Mouse (Mus musculus) intestine, postnatal 0 days (tissue): ENCODE measurements around the gene Efhc2. TPM values are rescaled to one million over a fixed set of nuclear protein-coding genes. Genes with fewer than 3 reads are reported as not detected.
A peak's percentile ranks its signal among the peaks of the same experiment; 100 is the strongest.

ENCODE experiments used
- ATAC-seq: fragments of 200-750 bp; cut with Nextera tagmentation; 2 replicates; pipeline ENCODE4 v1.8.0; 2017; ENCODE audit warnings: mild to moderate bottlenecking, moderate TSS enrichment, moderate library complexity
- H3K27ac ChIP-seq: fragments of 300-500 bp; sonication (generic); 2 replicates; pipeline ENCODE4 v1.5.1; 2014; ENCODE audit warnings: mild to moderate bottlenecking, low read depth, low read length, moderate library complexity
- H3K27me3 ChIP-seq: fragments of 300-500 bp; sonication (generic); replicated peaks from 2 replicates; pipeline ENCODE4 v1.6.1; 2014; ENCODE audit warnings: low read length, mixed read lengths; ENCODE audit not compliant: control insufficient read depth, insufficient read depth
- H3K36me3 ChIP-seq: fragments of 300-500 bp; sonication (generic); 2 replicates; pipeline ENCODE4 v1.6.1; 2014; ENCODE audit warnings: mild to moderate bottlenecking, moderate library complexity; ENCODE audit not compliant: control insufficient read depth, insufficient read depth
- H3K4me1 ChIP-seq: fragments of 300-500 bp; sonication (generic); replicated peaks from 2 replicates; pipeline ENCODE4 v1.6.1; 2014; ENCODE audit warnings: antibody characterized with exemption, low read length, mixed read lengths; ENCODE audit not compliant: control insufficient read depth, insufficient read depth
- H3K4me2 ChIP-seq: fragments of 300-500 bp; sonication (generic); replicated peaks from 2 replicates; pipeline ENCODE4 v1.6.1; 2014; ENCODE audit warnings: low read depth, mild to moderate bottlenecking, moderate library complexity
- H3K4me3 ChIP-seq: fragments of 300-500 bp; sonication (generic); 2 replicates; pipeline ENCODE4 v1.5.1; 2014; ENCODE audit warnings: low read depth, low read length
- H3K9ac ChIP-seq: fragments of 300-500 bp; sonication (generic); 2 replicates; pipeline ENCODE4 v1.6.1; 2014; ENCODE audit warnings: mild to moderate bottlenecking, low read depth, low read length
- H3K9me3 ChIP-seq: fragments of 300-500 bp; sonication (generic); 2 replicates; pipeline ENCODE4 v1.6.1; 2016; ENCODE audit warnings: mixed run types; ENCODE audit not compliant: control insufficient read depth
- CTCF ChIP-seq: sonication (generic); IDR thresholded peaks from 2 replicates; pipeline ENCODE4 v1.5.1; 2016; ENCODE audit warnings: low read depth, mild to moderate bottlenecking, control low read depth, antibody characterized with exemption, moderate library complexity
- WGBS: fragments of 180-500 bp; shearing (Covaris S2); extraction: QIAGEN DNeasy Blood & Tissue Kit; methylation state at CpG from one replicate; pipeline ENCODE4 v1.1.7; 2014; 5-methylcytosine and 5-hydroxymethylcytosine counted together
- polyA plus RNA-seq: library from polyadenylated mRNA; unstranded; fragments of >200 nt; fragmentation: Nextera tagmentation; extraction: Ambion mirVana; gene quantifications from 2 replicates; pipeline ENCODE4 v1.2.1, GENCODE M21; 2015

The Efhc2 gene
- polyA plus RNA-seq = 0.10 and 0.12 TPM in 2 replicates

DNA sequence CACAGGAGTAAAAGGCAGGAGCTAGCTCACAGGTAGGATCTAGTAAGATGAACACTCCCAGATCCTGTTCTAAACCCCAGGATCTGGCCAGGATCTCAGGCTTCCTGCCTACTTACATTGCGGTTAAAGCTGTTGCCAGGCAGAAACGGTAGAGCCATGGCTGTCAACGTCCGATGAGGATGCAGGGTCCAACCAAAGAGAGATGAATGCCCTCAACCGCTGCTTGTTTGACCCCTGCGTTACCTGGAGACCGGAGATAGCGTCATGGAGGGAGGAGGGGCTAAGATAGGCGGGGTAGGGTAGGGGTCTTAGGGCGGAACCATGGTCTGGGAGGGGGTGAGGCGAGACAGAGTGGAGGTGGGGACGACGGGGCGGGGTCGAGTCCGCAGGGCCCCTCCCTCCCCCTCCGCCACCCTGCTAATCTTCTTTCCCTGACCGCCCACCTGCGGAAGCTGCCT lies at the start of gene Efhc2:
TSS of gene Efhc2 (minus strand) at position 243 of the 458 bp plus-strand sequence.
- no peaks in the 10 kb centered on the region for H3K9me3 ChIP-seq
- no peak within 1 kb of the TSS for H3K9ac ChIP-seq
- H3K27ac ChIP-seq = no peak within 1 kb of the TSS
- no peaks in the 10 kb centered on the region for H3K27me3 ChIP-seq
- no peaks in the 10 kb centered on the region for H3K4me1 ChIP-seq
- WGBS = 22% methylated on average over 15 of the region's 19 CpGs
- TF ChIP-seq CTCF = no peak
- no peak for ATAC-seq
- no peaks in the 10 kb centered on the region for H3K36me3 ChIP-seq
- peak within 1 kb of the TSS; percentile 18; the same call in 1 of the 2 replicates for H3K4me3 ChIP-seq
- peak within 1 kb of the TSS; percentile 61 for H3K4me2 ChIP-seq

DNA sequence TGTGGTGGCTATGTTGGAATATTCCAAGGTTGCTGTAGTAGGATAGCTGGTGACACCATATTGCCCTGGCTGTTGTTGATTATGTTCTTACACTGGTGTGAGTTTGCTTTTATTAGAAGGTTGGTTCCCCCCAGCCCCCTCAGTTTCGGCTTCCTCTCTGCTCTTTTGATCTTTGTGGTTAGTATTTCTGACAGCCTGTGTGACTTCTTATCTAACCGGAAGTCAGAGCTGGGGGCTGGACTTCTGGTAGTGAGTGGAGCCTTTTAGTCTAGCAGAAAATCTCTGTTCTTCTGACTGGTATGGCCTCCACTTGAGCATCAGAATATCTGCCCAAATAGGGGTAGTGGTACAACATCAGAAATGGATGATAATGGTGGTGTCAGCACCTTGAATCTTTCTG lies 45.9 kb upstream of the Efhc2 start:
- WGBS = 70% methylated on average over 2 of the region's 2 CpGs
- TF ChIP-seq CTCF = no peak
- H3K9me3 ChIP-seq = no peaks in the 10 kb centered on the region
- no peak overlapping the region for H3K4me2 ChIP-seq
- no peak overlapping the region for H3K4me3 ChIP-seq
- no peaks in the 10 kb centered on the region for H3K27me3 ChIP-seq
- no peaks in the 10 kb centered on the region for H3K36me3 ChIP-seq
- no peak for ATAC-seq
- H3K27ac ChIP-seq = no peak overlapping the region
- no peaks in the 10 kb centered on the region for H3K4me1 ChIP-seq
- no peak overlapping the region for H3K9ac ChIP-seq

GRCm38 (mm10) chrX:17300349-17300880 lies 18.8 kb downstream of the Efhc2 start:
- Histone ChIP-seq H3K9ac (no peak overlapping the region), H3K9me3 (no peaks in the 10 kb centered on the region), H3K4me3 (no peak overlapping the region), H3K27me3 (no peaks in the 10 kb centered on the region), H3K36me3 (no peaks in the 10 kb centered on the region), H3K27ac (no peak overlapping the region), H3K4me1 (no peaks in the 10 kb centered on the region), H3K4me2 (no peak overlapping the region)
- no peak for TF ChIP-seq CTCF
- WGBS = 79% methylated on average over 3 of the region's 3 CpGs
- ATAC-seq = no peak

DNA sequence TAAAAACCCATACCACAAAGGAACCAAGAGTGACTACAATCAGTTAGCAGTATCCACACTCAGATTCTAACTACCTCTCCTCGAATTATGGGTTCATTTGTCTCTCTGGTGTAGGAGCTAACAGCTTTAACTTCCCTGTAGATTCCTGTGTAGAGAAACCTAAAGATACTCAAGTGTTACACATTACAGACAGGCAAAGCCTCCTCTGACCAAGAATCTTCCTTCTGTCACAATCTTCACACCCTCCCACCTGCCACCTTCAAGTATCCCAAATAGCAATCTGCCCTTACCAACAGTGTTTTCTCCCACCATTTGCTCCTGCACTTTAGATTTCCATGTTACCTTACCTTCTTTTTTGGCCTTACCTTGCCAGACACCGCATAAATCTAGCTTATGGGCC lies 35.3 kb downstream of the Efhc2 start:
- H3K4me3 ChIP-seq = no peak overlapping the region
- H3K36me3 ChIP-seq = no peaks in the 10 kb centered on the region
- 72% methylated on average over 2 of the region's 2 CpGs for WGBS
- H3K9me3 ChIP-seq = no peaks in the 10 kb centered on the region
- no peak overlapping the region for H3K27ac ChIP-seq
- no peak overlapping the region for H3K9ac ChIP-seq
- no peaks in the 10 kb centered on the region for H3K4me1 ChIP-seq
- H3K4me2 ChIP-seq = no peak overlapping the region
- no peaks in the 10 kb centered on the region for H3K27me3 ChIP-seq
- ATAC-seq = no peak
- no peak for TF ChIP-seq CTCF

DNA sequence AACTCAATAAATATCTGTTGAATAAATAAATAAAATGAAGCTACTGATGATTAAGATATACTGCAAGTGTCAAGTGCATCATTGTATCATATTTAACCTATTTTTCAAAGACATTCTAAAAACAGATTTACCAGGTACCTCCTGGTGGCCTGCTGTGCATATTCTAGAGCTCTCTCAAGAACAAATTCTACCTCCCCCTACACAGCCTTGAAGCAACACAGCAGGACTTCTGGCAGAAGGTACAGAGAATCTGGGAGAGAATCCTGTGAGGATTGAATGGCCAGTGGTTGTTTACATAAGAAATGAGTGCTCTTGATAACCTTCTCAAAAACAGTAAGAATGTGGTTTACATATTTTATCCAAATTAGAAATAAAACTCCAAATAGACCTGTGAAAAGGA lies 94.0 kb downstream of the Efhc2 start:
- no peak for TF ChIP-seq CTCF
- H3K27ac ChIP-seq = no peak overlapping the region
- ATAC-seq = no peak
- H3K4me2 ChIP-seq = no peak overlapping the region
- no peaks in the 10 kb centered on the region for H3K27me3 ChIP-seq
- no peaks in the 10 kb centered on the region for H3K9me3 ChIP-seq
- no peaks in the 10 kb centered on the region for H3K4me1 ChIP-seq
- no peak overlapping the region for H3K4me3 ChIP-seq
- no peak overlapping the region for H3K9ac ChIP-seq
- no peaks in the 10 kb centered on the region for H3K36me3 ChIP-seq

DNA sequence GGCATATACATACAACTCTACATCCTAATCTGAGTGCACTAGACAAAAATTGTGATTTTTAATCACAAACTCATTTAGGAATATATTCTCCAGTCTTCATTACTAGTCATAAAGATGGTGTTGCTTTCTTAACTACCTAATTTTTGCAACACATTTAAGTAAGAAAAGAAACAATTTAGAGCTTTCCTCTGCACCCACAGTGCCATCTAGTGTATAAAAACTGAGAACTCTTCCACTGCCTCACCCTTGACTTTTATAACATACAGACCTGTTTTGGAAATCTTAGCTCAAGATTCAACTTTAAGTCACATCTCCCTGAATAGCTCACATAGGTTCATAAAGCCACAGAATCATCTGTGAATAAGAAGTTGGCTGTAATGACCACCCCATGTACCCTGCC lies 101.7 kb downstream of the Efhc2 start:
- H3K36me3 ChIP-seq = no peaks in the 10 kb centered on the region
- H3K4me1 ChIP-seq = no peaks in the 10 kb centered on the region
- no peak overlapping the region for H3K4me2 ChIP-seq
- no peak overlapping the region for H3K9ac ChIP-seq
- H3K4me3 ChIP-seq = no peak overlapping the region
- no peak for ATAC-seq
- peak; percentile 50 for TF ChIP-seq CTCF
- H3K27ac ChIP-seq = no peak overlapping the region
- no peaks in the 10 kb centered on the region for H3K27me3 ChIP-seq
- H3K9me3 ChIP-seq = no peaks in the 10 kb centered on the region

GRCm38 (mm10) chrX:17213515-17213914 lies 105.7 kb downstream of the Efhc2 start:
- Histone ChIP-seq H3K4me2 (no peak overlapping the region), H3K4me1 (no peaks in the 10 kb centered on the region), H3K27me3 (no peaks in the 10 kb centered on the region), H3K27ac (no peak overlapping the region), H3K9ac (no peak overlapping the region), H3K4me3 (no peak overlapping the region), H3K36me3 (no peaks in the 10 kb centered on the region), H3K9me3 (no peaks in the 10 kb centered on the region)
- 85% methylated on average over 2 of the region's 2 CpGs for WGBS
- no peak for ATAC-seq
- no peak for TF ChIP-seq CTCF
